Mouse (Mus musculus) olfactory bulb, adult 2 months (tissue): ENCODE data around the gene Zp2.

Experiments used
- CTCF ChIP-seq: fragments of 200-500 bp; IDR thresholded peaks from 2 replicates; pipeline ENCODE4 v1.5.1; 2012; ENCODE audit warnings: low read depth, mild to moderate bottlenecking, low read length, moderate library complexity; ENCODE audit not compliant: insufficient read depth
- POLR2A ChIP-seq: fragments of 200-500 bp; IDR thresholded peaks from 2 replicates; pipeline ENCODE4 v1.6.1; 2012; ENCODE audit warnings: mild to moderate bottlenecking, low read depth, low read length, moderate library complexity; ENCODE audit not compliant: insufficient read depth

DNA sequence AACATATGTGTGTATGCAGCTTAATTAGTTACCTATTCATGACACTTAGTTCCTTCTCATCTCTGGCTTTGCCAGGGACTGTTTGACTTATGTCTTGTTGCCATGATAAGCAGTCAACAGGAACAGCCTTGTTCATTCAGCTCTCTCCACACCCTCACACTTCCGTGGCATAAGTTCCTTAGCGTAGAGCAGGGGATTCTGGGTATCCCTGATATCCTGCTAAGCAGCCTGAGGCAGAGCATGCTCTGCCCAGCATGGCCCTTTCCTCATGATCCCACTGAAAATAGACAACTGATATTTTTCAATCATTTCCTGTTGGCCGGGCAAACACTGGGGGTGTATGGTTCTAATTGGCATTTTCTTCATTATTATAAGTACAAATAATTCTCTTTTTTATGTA, 32.5 kb upstream of the Zp2 start:
- no peak for TF ChIP-seq POLR2A
- no peak for TF ChIP-seq CTCF
